Mouse (Mus musculus): ENCODE measurements around the gene Gpd2.

DNA sequence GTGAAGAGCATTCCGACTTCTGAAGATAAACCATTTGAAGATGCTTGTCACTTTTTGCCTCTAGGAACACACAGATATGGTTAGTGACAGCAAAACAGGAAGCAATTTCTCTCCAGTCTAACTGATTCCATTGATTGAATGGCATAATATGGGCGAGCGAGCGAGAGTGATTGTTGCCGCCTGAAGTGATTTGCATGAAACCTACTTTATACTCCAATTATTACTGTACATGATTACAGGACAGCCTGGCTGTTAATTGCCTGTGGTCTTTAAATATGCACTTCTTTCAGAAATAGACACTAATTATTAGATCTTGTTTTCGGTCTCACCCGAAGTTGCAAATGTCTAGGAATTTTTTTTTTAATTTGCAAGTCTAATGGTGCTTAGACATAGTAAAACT, 46.4 kb downstream of the Gpd2 start:
- no peak for TF ChIP-seq CTCF (IDR thresholded peaks at IDR 0.05; ENCODE audit: extremely low read depth, insufficient read depth, insufficient read length, insufficient replicate concordance)
- no peak for TF ChIP-seq POLR2A (IDR thresholded peaks at IDR 0.05; ENCODE audit: low read depth, low read length)
